Comparison of ENCODE assay signal across 8 mouse cellular contexts in genomic region chr19:23134441-23135301, GRCm38 (mm10). TPM values are rescaled to one million over a fixed set of nuclear protein-coding genes. Genes with fewer than 3 reads are reported as not detected.
DNase-seq lines count a peak whose midpoint lies in the region; ATAC-seq lines count a peak whose summit lies in the region.

No protein-coding gene starts in this region.

- peak overlapping the region; percentile 31 for H3K4me3 ChIP-seq in intestine, embryonic 14.5 days (ENCODE audit: low read depth, low read length)

- ATAC-seq in intestine, embryonic 14.5 days (replicated peaks; ENCODE audit: low FRiP score, low TSS enrichment, low read depth), result peak; percentile 36

- peak overlapping the region; percentile 91 for H3K4me2 ChIP-seq in intestine, embryonic 14.5 days (ENCODE audit: low read length)

- H3K9ac ChIP-seq in intestine, embryonic 14.5 days (ENCODE audit: low read length), result peak overlapping the region; percentile 13; the same call in 1 of the 2 replicates

- H3K36me3 ChIP-seq in intestine, embryonic 14.5 days (ENCODE audit: control insufficient read depth, insufficient read depth, low read length), result no peaks in the 10 kb centered on the region

- peaks cover 21% of the 10 kb centered on the region for H3K4me1 ChIP-seq in intestine, embryonic 14.5 days (replicated peaks; ENCODE audit: control insufficient read depth, insufficient read depth, low read length)

- peaks cover 41% of the 10 kb centered on the region for H3K27me3 ChIP-seq in intestine, embryonic 14.5 days (replicated peaks; ENCODE audit: control insufficient read depth, insufficient read depth, low read length)

- no peaks in the 10 kb centered on the region for H3K9me3 ChIP-seq in intestine, embryonic 14.5 days (ENCODE audit: control insufficient read depth, low read length)

- intact Hi-C loops in gastrocnemius, postnatal 14 days (cut with DNase I; ENCODE audit: low total_unique reads), result no loop called here
- intact Hi-C loops in left cerebral cortex, postnatal 36 days (cut with DNase I), result loop anchor here (2.0 to 5.0 kb wide), 3 partner anchors 42 to 218 kb away; no protein-coding TSS in a partner anchor

- peak; percentile 94 to 97 for DNase-seq in adrenal gland, adult (ENCODE audit: inconsistent age in 2 of 2, low spot score in 1 of 2)
- peak; percentile 56 for DNase-seq in embryo, embryonic 10.5 days (ENCODE audit: low spot score)
- peak; percentile 97 for DNase-seq in gastrocnemius, postnatal 14 days
- DNase-seq in intestine, embryonic 14.5 days (ENCODE audit: low spot score), result peak; percentile 80
- peak; percentile 90 for DNase-seq in left cerebral cortex, postnatal 36 days (ENCODE audit: low spot score in 2 of 2)
- DNase-seq in mesoderm, embryonic 11.5 days (ENCODE audit: low read depth, low spot score), result peak; percentile 57
- peak; percentile 88 for DNase-seq in right cerebral cortex, postnatal 25 days
- DNase-seq in urinary bladder, postnatal 4 days (ENCODE audit: low spot score in 2 of 2), result peak; percentile 88 to 91

- H3K27ac ChIP-seq in intestine, embryonic 14.5 days (ENCODE audit: low read depth), result no peak overlapping the region

- under 1% methylated on average over 45 of the region's 47 CpGs for WGBS in intestine, embryonic 14.5 days

RNA-seq across cellular contexts. Expression of gene Klf9, which starts 6.4 kb away (rescaled TPM):
- 100 to 1,000 TPM in 1 of 2 experiments, 10 to 100 TPM in 1; 80.5 to 128 TPM for total RNA-seq in gastrocnemius, postnatal 14 days (2021)
- polyA plus RNA-seq in intestine, embryonic 14.5 days (2014; fragmentation: Nextera tagmentation; extraction: Ambion mirVana), result 1.8 and 2.0 TPM in 2 replicates
- total RNA-seq in left cerebral cortex, postnatal 36 days (2021), result 100 to 1,000 TPM; 205 to 209 TPM
